Mouse (Mus musculus): ENCODE measurements around the gene Sema4c. TPM values are rescaled to one million over a fixed set of nuclear protein-coding genes. Genes with fewer than 3 reads are reported as not detected.

Sema4c gene
- polyA plus RNA-seq, 1 experiment from 2014 or later: 10.6 TPM

- WGBS: 56% methylated on average over 2 of the region's 2 CpGs
- H3K27ac ChIP-seq (ENCODE audit: low read length): peak overlapping the region; percentile 92; the same call in 1 of the 2 replicates
- H3K4me3 ChIP-seq (replicated peaks; ENCODE audit: low read length): no peak overlapping the region
- no peak for ATAC-seq (ENCODE audit: insufficient read depth, low FRiP score)
- H3K27me3 ChIP-seq (ENCODE audit: control insufficient read depth, insufficient read depth, low read length): no peaks in the 10 kb centered on the region
- 0 out of 2 replicates have a peak overlapping the region, but pooled peaks have one; percentile 1 for H3K9ac ChIP-seq (ENCODE audit: low read length)
- H3K4me2 ChIP-seq (ENCODE audit: low read depth, low read length): no peak overlapping the region
- no peaks in the 10 kb centered on the region for H3K36me3 ChIP-seq (ENCODE audit: control insufficient read depth, insufficient read depth, low read length)
- H3K4me1 ChIP-seq (ENCODE audit: control insufficient read depth, insufficient read depth, low read length): peaks cover 59% of the 10 kb centered on the region
- H3K9me3 ChIP-seq (replicated peaks; ENCODE audit: control insufficient read depth, low read length): no peaks in the 10 kb centered on the region
These were observed 14.1 kb upstream of the Sema4c start for GRCm38 (mm10) chr1:36572140-36572700.

- WGBS: 43% methylated on average over 6 of the region's 6 CpGs
- 0 out of 2 replicates have a peak overlapping the region, but pooled peaks have one; percentile 1 for H3K9ac ChIP-seq (ENCODE audit: low read length)
- no peak overlapping the region for H3K4me3 ChIP-seq (replicated peaks; ENCODE audit: low read length)
- no peak overlapping the region; the same call in 1 of the 2 replicates for H3K27ac ChIP-seq (ENCODE audit: low read length)
- no peaks in the 10 kb centered on the region for H3K9me3 ChIP-seq (replicated peaks; ENCODE audit: control insufficient read depth, low read length)
- H3K27me3 ChIP-seq (ENCODE audit: control insufficient read depth, insufficient read depth, low read length): no peaks in the 10 kb centered on the region
- H3K36me3 ChIP-seq (ENCODE audit: control insufficient read depth, insufficient read depth, low read length): no peaks in the 10 kb centered on the region
- H3K4me2 ChIP-seq (ENCODE audit: low read depth, low read length): no peak overlapping the region
- H3K4me1 ChIP-seq (ENCODE audit: control insufficient read depth, insufficient read depth, low read length): peaks cover 57% of the 10 kb centered on the region
- ATAC-seq (ENCODE audit: insufficient read depth, low FRiP score): no peak
These were observed 13.5 kb upstream of the Sema4c start for GRCm38 (mm10) chr1:36571627-36572026.

GRCm38 (mm10) chr1:36570320-36570719 is 12.2 kb upstream of the Sema4c start:
- Histone ChIP-seq H3K36me3 (ENCODE audit: control insufficient read depth, insufficient read depth, low read length) (no peaks in the 10 kb centered on the region), H3K4me3 (replicated peaks; ENCODE audit: low read length) (no peak overlapping the region), H3K4me2 (ENCODE audit: low read depth, low read length) (no peak overlapping the region), H3K27me3 (ENCODE audit: control insufficient read depth, insufficient read depth, low read length) (no peaks in the 10 kb centered on the region), H3K9ac (ENCODE audit: low read length) (peak overlapping the region; percentile 27; the same call in 1 of the 2 replicates), H3K9me3 (replicated peaks; ENCODE audit: control insufficient read depth, low read length) (no peaks in the 10 kb centered on the region), H3K27ac (ENCODE audit: low read length) (peak overlapping the region; percentile 70; the same call in 1 of the 2 replicates), H3K4me1 (ENCODE audit: control insufficient read depth, insufficient read depth, low read length) (peaks cover 46% of the 10 kb centered on the region)
- 84% methylated on average over 5 of the region's 5 CpGs for WGBS
- no peak for ATAC-seq (ENCODE audit: insufficient read depth, low FRiP score)

DNA sequence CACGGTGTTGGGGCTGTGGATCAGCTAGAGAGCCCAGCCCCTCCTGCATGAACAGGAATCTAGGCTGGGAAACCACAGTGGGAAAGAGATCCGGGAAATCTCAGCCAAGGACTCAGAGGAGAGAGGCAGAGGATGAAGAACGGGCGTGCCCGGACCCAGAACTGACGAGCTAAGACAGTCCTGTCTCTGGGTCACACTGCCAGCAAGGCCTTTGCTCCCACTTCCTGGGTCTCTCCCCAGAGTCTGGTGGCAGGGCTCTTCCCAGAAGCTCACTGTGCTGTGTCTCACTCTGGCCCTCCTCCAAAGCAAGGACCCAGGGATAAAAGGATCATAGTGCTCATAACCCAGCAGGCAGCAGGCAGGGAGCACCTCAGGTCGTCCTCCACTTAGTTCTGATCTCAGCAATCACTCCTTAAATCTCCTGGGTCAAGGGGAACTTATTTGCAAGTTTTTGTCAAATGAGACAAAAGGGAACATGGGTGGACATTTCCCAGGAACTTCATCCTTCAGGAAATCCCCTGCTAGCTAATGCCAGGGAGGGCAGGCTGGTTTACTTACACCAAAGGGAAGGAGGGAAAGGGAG is 11.6 kb upstream of the Sema4c start:
- Histone ChIP-seq H3K4me3 (replicated peaks; ENCODE audit: low read length) (no peak overlapping the region), H3K36me3 (ENCODE audit: control insufficient read depth, insufficient read depth, low read length) (no peaks in the 10 kb centered on the region), H3K4me1 (ENCODE audit: control insufficient read depth, insufficient read depth, low read length) (peaks cover 43% of the 10 kb centered on the region), H3K9me3 (replicated peaks; ENCODE audit: control insufficient read depth, low read length) (no peaks in the 10 kb centered on the region), H3K4me2 (ENCODE audit: low read depth, low read length) (no peak overlapping the region), H3K9ac (ENCODE audit: low read length) (peak overlapping the region; percentile 27; the same call in 1 of the 2 replicates), H3K27me3 (ENCODE audit: control insufficient read depth, insufficient read depth, low read length) (no peaks in the 10 kb centered on the region), H3K27ac (ENCODE audit: low read length) (peak overlapping the region; percentile 70)
- no peak for ATAC-seq (ENCODE audit: insufficient read depth, low FRiP score)
- 41% methylated on average over 7 of the region's 7 CpGs for WGBS

- Histone ChIP-seq H3K4me2 (ENCODE audit: low read depth, low read length) (no peak overlapping the region), H3K4me1 (ENCODE audit: control insufficient read depth, insufficient read depth, low read length) (peaks cover 37% of the 10 kb centered on the region), H3K9me3 (replicated peaks; ENCODE audit: control insufficient read depth, low read length) (no peaks in the 10 kb centered on the region), H3K9ac (ENCODE audit: low read length) (no peak overlapping the region; the same call in 1 of the 2 replicates), H3K27me3 (ENCODE audit: control insufficient read depth, insufficient read depth, low read length) (no peaks in the 10 kb centered on the region), H3K4me3 (replicated peaks; ENCODE audit: low read length) (no peak overlapping the region), H3K36me3 (ENCODE audit: control insufficient read depth, insufficient read depth, low read length) (no peaks in the 10 kb centered on the region), H3K27ac (ENCODE audit: low read length) (peak overlapping the region; percentile 70)
- peak; percentile 31; the same call in 1 of the 2 replicates for ATAC-seq (ENCODE audit: insufficient read depth, low FRiP score)
- 54% methylated on average over 4 of the region's 4 CpGs for WGBS
These were observed 10.6 kb upstream of the Sema4c start for GRCm38 (mm10) chr1:36568776-36569175.

DNA sequence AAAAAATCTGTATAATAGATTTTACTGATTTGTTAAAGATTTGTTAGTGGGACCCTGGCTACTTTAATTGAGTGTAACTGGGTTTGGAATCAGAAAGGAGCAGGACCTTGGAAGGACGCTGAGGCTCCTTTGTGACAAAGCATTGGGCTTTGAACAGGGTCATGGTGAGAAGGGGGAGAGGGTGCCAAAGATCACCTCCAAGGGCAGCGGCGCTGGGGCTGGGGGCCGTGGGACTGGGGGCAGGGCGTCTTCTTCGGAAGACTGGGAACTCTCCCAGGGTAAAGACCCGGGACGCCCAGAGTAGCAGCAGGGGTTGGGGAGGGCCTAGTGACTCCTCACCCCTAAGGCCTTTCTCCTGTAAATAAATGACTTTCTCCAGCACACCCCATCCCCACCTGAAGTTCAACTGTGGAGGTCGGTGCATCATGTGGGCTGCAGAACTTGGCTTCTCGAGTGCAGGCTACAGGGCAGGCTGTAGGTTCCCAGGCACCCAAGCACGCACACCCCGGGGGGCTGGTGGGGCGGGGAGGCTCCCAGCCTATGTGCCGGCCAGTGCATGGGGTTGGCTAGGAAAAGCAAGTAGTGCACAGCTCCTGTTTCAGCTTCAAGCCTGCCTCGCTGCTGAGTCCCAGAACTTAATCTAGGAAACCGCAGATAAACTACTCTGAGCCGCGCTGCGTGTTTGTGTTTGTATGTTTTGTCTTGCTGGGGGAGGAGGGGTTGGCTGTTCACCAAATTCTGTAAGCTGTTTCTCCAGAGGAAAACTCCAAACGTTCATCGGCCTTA is 9.9 kb upstream of the Sema4c start:
- Histone ChIP-seq H3K27me3 (ENCODE audit: control insufficient read depth, insufficient read depth, low read length) (no peaks in the 10 kb centered on the region), H3K4me3 (replicated peaks; ENCODE audit: low read length) (no peak overlapping the region), H3K9me3 (replicated peaks; ENCODE audit: control insufficient read depth, low read length) (no peaks in the 10 kb centered on the region), H3K27ac (ENCODE audit: low read length) (peak overlapping the region; percentile 70; the same call in 1 of the 2 replicates), H3K9ac (ENCODE audit: low read length) (0 out of 2 replicates have a peak overlapping the region, but pooled peaks have one; percentile 15), H3K4me1 (ENCODE audit: control insufficient read depth, insufficient read depth, low read length) (peaks cover 30% of the 10 kb centered on the region), H3K4me2 (ENCODE audit: low read depth, low read length) (no peak overlapping the region), H3K36me3 (ENCODE audit: control insufficient read depth, insufficient read depth, low read length) (no peaks in the 10 kb centered on the region)
- 43% methylated on average over 21 of the region's 21 CpGs for WGBS
- peak; percentile 38; the same call in 1 of the 2 replicates for ATAC-seq (ENCODE audit: insufficient read depth, low FRiP score)

- Histone ChIP-seq H3K4me3 (replicated peaks; ENCODE audit: low read length) (no peak overlapping the region), H3K4me2 (ENCODE audit: low read depth, low read length) (no peak overlapping the region), H3K36me3 (ENCODE audit: control insufficient read depth, insufficient read depth, low read length) (no peaks in the 10 kb centered on the region), H3K27me3 (ENCODE audit: control insufficient read depth, insufficient read depth, low read length) (no peaks in the 10 kb centered on the region), H3K9ac (ENCODE audit: low read length) (no peak overlapping the region), H3K9me3 (replicated peaks; ENCODE audit: control insufficient read depth, low read length) (no peaks in the 10 kb centered on the region), H3K4me1 (ENCODE audit: control insufficient read depth, insufficient read depth, low read length) (peaks cover 22% of the 10 kb centered on the region), H3K27ac (ENCODE audit: low read length) (no peak overlapping the region)
- no peak for ATAC-seq (ENCODE audit: insufficient read depth, low FRiP score)
- WGBS: 36% methylated on average over 2 of the region's 2 CpGs
These were observed 8.3 kb upstream of the Sema4c start for GRCm38 (mm10) chr1:36566425-36566824.

DNA sequence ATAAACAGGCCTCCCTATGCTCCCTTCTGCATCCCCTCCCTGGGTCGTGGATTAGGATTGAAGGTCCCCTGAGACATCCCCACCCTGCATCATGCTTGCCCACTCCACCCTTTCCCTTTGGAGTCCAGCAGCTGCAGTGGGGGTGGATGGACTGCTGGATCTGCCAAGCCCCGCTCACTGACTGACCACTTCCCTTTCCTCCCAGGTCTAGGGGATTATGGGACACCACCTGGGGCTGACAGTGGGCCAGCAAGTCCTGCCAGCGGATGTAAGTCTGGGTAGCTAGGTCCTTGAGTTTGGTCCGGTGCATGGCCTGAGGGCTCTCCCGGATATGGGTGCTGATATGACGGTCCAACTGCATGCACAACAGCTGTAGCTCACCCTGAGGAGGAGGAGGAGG is 6.0 kb upstream of the Sema4c start:
- Histone ChIP-seq H3K9me3 (replicated peaks; ENCODE audit: control insufficient read depth, low read length) (no peaks in the 10 kb centered on the region), H3K4me1 (ENCODE audit: control insufficient read depth, insufficient read depth, low read length) (peaks cover 9% of the 10 kb centered on the region), H3K27ac (ENCODE audit: low read length) (no peak overlapping the region), H3K4me3 (replicated peaks; ENCODE audit: low read length) (no peak overlapping the region), H3K4me2 (ENCODE audit: low read depth, low read length) (no peak overlapping the region), H3K9ac (ENCODE audit: low read length) (no peak overlapping the region), H3K36me3 (ENCODE audit: control insufficient read depth, insufficient read depth, low read length) (no peaks in the 10 kb centered on the region), H3K27me3 (ENCODE audit: control insufficient read depth, insufficient read depth, low read length) (no peaks in the 10 kb centered on the region)
- 74% methylated on average over 6 of the region's 6 CpGs for WGBS
- ATAC-seq (ENCODE audit: insufficient read depth, low FRiP score): no peak

- no peaks in the 10 kb centered on the region for H3K36me3 ChIP-seq (ENCODE audit: control insufficient read depth, insufficient read depth, low read length)
- no peak overlapping the region for H3K4me3 ChIP-seq (replicated peaks; ENCODE audit: low read length)
- no peak overlapping the region for H3K4me2 ChIP-seq (ENCODE audit: low read depth, low read length)
- no peak overlapping the region for H3K9ac ChIP-seq (ENCODE audit: low read length)
- no peak overlapping the region for H3K27ac ChIP-seq (ENCODE audit: low read length)
- peaks cover 12% of the 10 kb centered on the region for H3K4me1 ChIP-seq (ENCODE audit: control insufficient read depth, insufficient read depth, low read length)
- no peak for ATAC-seq (ENCODE audit: insufficient read depth, low FRiP score)
- no peaks in the 10 kb centered on the region for H3K9me3 ChIP-seq (replicated peaks; ENCODE audit: control insufficient read depth, low read length)
- no peaks in the 10 kb centered on the region for H3K27me3 ChIP-seq (ENCODE audit: control insufficient read depth, insufficient read depth, low read length)
- 63% methylated on average over 4 of the region's 4 CpGs for WGBS
These were observed 5.5 kb upstream of the Sema4c start for GRCm38 (mm10) chr1:36563632-36564031.
